Mouse (Mus musculus) CH12.LX (cell line): ENCODE measurements at regions not wholly inside any gene's neighbourhood (a gene's known extent, or its start where the extent isn't known, plus 50 kb on each side); places are given as distances from the start of the nearest gene placed in this dataset.

Experiments used
- DNase-seq: peaks from one replicate; pipeline ENCODE4 v3.0.0-alpha.2; 2013; ENCODE audit errors: extremely low read depth
- H3K27ac ChIP-seq: 2 replicates; pipeline ENCODE4 v1.5.1; 2012; ENCODE audit warnings: low read depth, mild to moderate bottlenecking, control low read depth, moderate library complexity; ENCODE audit not compliant: insufficient read depth
- H3K27me3 ChIP-seq: replicated peaks from 2 replicates; pipeline ENCODE3; 2012; ENCODE audit warnings: inconsistent platforms
- H3K36me3 ChIP-seq, 2 experiments: replicated peaks in 1 of 2; 2 replicates each; pipeline versions ENCODE3 to v1.6.1; 2012; ENCODE audit warnings: inconsistent platforms in 1 of 2, low read length in 1 of 2, mild to moderate bottlenecking in 1 of 2, mixed read lengths in 1 of 2, moderate library complexity in 1 of 2; ENCODE audit not compliant: control insufficient read depth in 1 of 2, insufficient read depth in 1 of 2
- H3K4me1 ChIP-seq, 2 experiments: 2 replicates each; pipeline ENCODE4 v1.6.1; 2012; ENCODE audit warnings: inconsistent platforms in 1 of 2, moderate library complexity in 1 of 2; ENCODE audit not compliant: insufficient read depth in 2 of 2, control insufficient read depth in 1 of 2
- H3K4me2 ChIP-seq: 2 replicates; pipeline ENCODE4 v1.6.1; 2012; ENCODE audit warnings: low read depth, mild to moderate bottlenecking, control low read depth; ENCODE audit not compliant: poor library complexity, insufficient read depth, severe bottlenecking
- H3K4me3 ChIP-seq, 3 experiments: fragments of 150-350 bp in 1 of 3; sonication (generic) in 1 of 3; replicated peaks in 1 of 3; 2 replicates each; pipeline versions ENCODE3 to v1.5.1; 2011 to 2012; ENCODE audit warnings: low read depth in 2 of 3, low read length in 2 of 3, mild to moderate bottlenecking in 2 of 3, moderate library complexity in 2 of 3, control low read depth in 1 of 3, improper control_type of control experiment in 1 of 3, inconsistent platforms in 1 of 3, mixed read lengths in 1 of 3; ENCODE audit not compliant: poor library complexity in 1 of 3
- H3K79me2 ChIP-seq: replicated peaks from 2 replicates; pipeline ENCODE4 v1.6.1; 2012; ENCODE audit warnings: mild to moderate bottlenecking, moderate library complexity; ENCODE audit not compliant: control insufficient read depth, poor library complexity, insufficient read depth, severe bottlenecking; ENCODE audit errors: extremely low read depth
- H3K9ac ChIP-seq: 2 replicates; pipeline ENCODE4 v1.6.1; 2012; ENCODE audit warnings: low read depth, mild to moderate bottlenecking, control low read depth, moderate library complexity; ENCODE audit not compliant: insufficient read depth
- H3K9me3 ChIP-seq: replicated peaks from 2 replicates; pipeline ENCODE3; 2012; ENCODE audit warnings: low read length, inconsistent platforms, mixed read lengths
- BHLHE40 ChIP-seq: IDR thresholded peaks from 2 replicates; pipeline ENCODE4 v1.6.1; 2011; ENCODE audit warnings: mild to moderate bottlenecking, low read depth, low read length, improper control_type of control experiment
- CHD2 ChIP-seq: IDR thresholded peaks from 2 replicates; pipeline ENCODE4 v1.6.1; 2011; ENCODE audit warnings: low read length, improper control_type of control experiment
- E2F4 ChIP-seq: IDR thresholded peaks from 2 replicates; pipeline ENCODE4 v1.6.1; 2011; ENCODE audit warnings: low read depth, low read length, improper control_type of control experiment; ENCODE audit not compliant: insufficient replicate concordance
- ELF1 ChIP-seq: IDR thresholded peaks from 2 replicates; pipeline ENCODE4 v1.6.1; 2014; ENCODE audit warnings: low read depth, mild to moderate bottlenecking, inconsistent platforms, low read length, improper control_type of control experiment
- EP300 ChIP-seq: IDR thresholded peaks from 2 replicates; pipeline ENCODE4 v1.6.1; 2011; ENCODE audit warnings: low read length, improper control_type of control experiment
- GABPA ChIP-seq: IDR thresholded peaks from 2 replicates; pipeline ENCODE4 v1.6.1; 2012; ENCODE audit warnings: low read depth, low read length, improper control_type of control experiment, inconsistent platforms; ENCODE audit not compliant: insufficient replicate concordance
- IRF4 ChIP-seq: IDR thresholded peaks from 2 replicates; pipeline ENCODE4 v1.6.1; 2014; ENCODE audit warnings: low read depth, mild to moderate bottlenecking, inconsistent platforms, low read length, improper control_type of control experiment
- MAFK ChIP-seq: IDR thresholded peaks from 2 replicates; pipeline ENCODE4 v1.6.1; 2011; ENCODE audit warnings: low read length, improper control_type of control experiment; ENCODE audit not compliant: insufficient replicate concordance
- MAX ChIP-seq: IDR thresholded peaks from 2 replicates; pipeline ENCODE4 v1.6.1; 2011; ENCODE audit warnings: low read length, improper control_type of control experiment
- MAZ ChIP-seq: IDR thresholded peaks from 2 replicates; pipeline ENCODE4 v1.6.1; 2012; ENCODE audit warnings: low read depth, mild to moderate bottlenecking, inconsistent platforms, low read length, improper control_type of control experiment, moderate library complexity
- MXI1 ChIP-seq: IDR thresholded peaks from 2 replicates; pipeline ENCODE4 v1.6.1; 2011; ENCODE audit warnings: mild to moderate bottlenecking, low read depth, low read length, improper control_type of control experiment
- NRF1 ChIP-seq: IDR thresholded peaks from 2 replicates; pipeline ENCODE4 v1.6.1; 2014; ENCODE audit warnings: low read depth, mild to moderate bottlenecking, inconsistent platforms, low read length, improper control_type of control experiment, moderate library complexity
- PAX5 ChIP-seq: IDR thresholded peaks from 2 replicates; pipeline ENCODE4 v1.6.1; 2012; ENCODE audit warnings: low read length, inconsistent platforms, mixed read lengths
- POLR2A ChIP-seq: IDR thresholded peaks from 2 replicates; pipeline ENCODE4 v1.6.1; 2011; ENCODE audit warnings: low read depth, mild to moderate bottlenecking, improper control_type of control experiment, low read length
- RAD21 ChIP-seq: IDR thresholded peaks from 2 replicates; pipeline ENCODE4 v1.6.1; 2011; ENCODE audit warnings: low read depth, mild to moderate bottlenecking, low read length, improper control_type of control experiment, moderate library complexity
- RCOR1 ChIP-seq: conservative IDR thresholded peaks from 2 replicates; pipeline ENCODE4 v1.6.1; 2012; ENCODE audit warnings: low read depth, mild to moderate bottlenecking, inconsistent platforms, low read length, improper control_type of control experiment
- TBP ChIP-seq: conservative IDR thresholded peaks from 2 replicates; pipeline ENCODE4 v1.6.1; 2011; ENCODE audit warnings: low read depth, low read length, improper control_type of control experiment
- TCF12 ChIP-seq: IDR thresholded peaks from 2 replicates; pipeline ENCODE4 v1.6.1; 2014; ENCODE audit warnings: low read depth, mild to moderate bottlenecking, inconsistent platforms, low read length, improper control_type of control experiment
- USF1 ChIP-seq: IDR thresholded peaks from 2 replicates; pipeline ENCODE4 v1.6.1; 2014; ENCODE audit warnings: low read depth, mild to moderate bottlenecking, inconsistent platforms, low read length, improper control_type of control experiment
- ZKSCAN1 ChIP-seq: IDR thresholded peaks from 2 replicates; pipeline ENCODE4 v1.6.1; 2012; ENCODE audit warnings: low read depth, inconsistent platforms, low read length, improper control_type of control experiment, borderline replicate concordance
- dilution Hi-C: fragments of 300-500 bp; cut with MboI; formaldehyde crosslinking; loops from 2 replicates; pipeline ENCODE4 v1.14.3; 2020; ENCODE audit warnings: low sequenced_read_pairs; ENCODE audit not compliant: extremely low pct_unique_long_range_greater_than_20kb, extremely low pct_ligation_motif_present
- in situ Hi-C: fragments of 300-500 bp; cut with MboI; formaldehyde crosslinking; loops from 3 replicates; pipeline ENCODE4 v1.14.3; 2019; ENCODE audit warnings: low sequenced_read_pairs, low pct_ligation_motif_present, low pct_unique_long_range_greater_than_20kb, mixed read lengths

GRCm38 (mm10) chr1:120816237-120816820 lies 214.1 kb downstream of the En1 start:
- Histone ChIP-seq H3K79me2 (no peaks in the 10 kb centered on the region), H3K4me2 (no peak overlapping the region), H3K4me1 (no peaks in the 10 kb centered on the region), H3K27ac (no peak overlapping the region), H3K36me3 (no peaks in the 10 kb centered on the region), H3K4me3 (no peak overlapping the region), H3K9me3 (no peaks in the 10 kb centered on the region), H3K27me3 (no peaks in the 10 kb centered on the region), H3K9ac (no peak overlapping the region)
- TF ChIP-seq USF1 (no peak), MAFK (0 out of 2 replicates have a peak, but pooled peaks have one; percentile 18)
- DNase-seq, result no peak
- in situ Hi-C loops, result no loop called here
- dilution Hi-C loops, result no loop called here

GRCm38 (mm10) chr1:120817563-120817962 lies 215.3 kb downstream of the En1 start:
- Histone ChIP-seq H3K27ac (no peak overlapping the region), H3K36me3 (no peaks in the 10 kb centered on the region), H3K9me3 (no peaks in the 10 kb centered on the region), H3K4me1 (no peaks in the 10 kb centered on the region), H3K4me2 (no peak overlapping the region), H3K27me3 (no peaks in the 10 kb centered on the region), H3K9ac (no peak overlapping the region), H3K4me3 (no peak overlapping the region), H3K79me2 (no peaks in the 10 kb centered on the region)
- dilution Hi-C loops (no loop called here), in situ Hi-C loops (no loop called here)
- TF ChIP-seq CHD2 (no peak), BHLHE40 (no peak)
- no peak for DNase-seq

GRCm38 (mm10) chr1:120831975-120832374 lies 229.8 kb downstream of the En1 start:
- Histone ChIP-seq H3K27me3 (no peaks in the 10 kb centered on the region), H3K36me3 (no peaks in the 10 kb centered on the region), H3K9ac (no peak overlapping the region), H3K9me3 (no peaks in the 10 kb centered on the region), H3K4me2 (no peak overlapping the region), H3K27ac (no peak overlapping the region), H3K4me1 (peaks cover 0 to 5% of the 10 kb centered on the region in 2 experiments; a peak in 2 of 4 replicates), H3K79me2 (no peaks in the 10 kb centered on the region), H3K4me3 (no peak overlapping the region)
- dilution Hi-C loops (no loop called here), in situ Hi-C loops (no loop called here)
- no peak for TF ChIP-seq ZKSCAN1
- no peak for TF ChIP-seq MXI1
- DNase-seq, result no peak

GRCm38 (mm10) chr1:120842596-120842995 lies 240.4 kb downstream of the En1 start:
- in situ Hi-C loops, result no loop called here
- H3K4me1 ChIP-seq, result peaks cover 0 to 11% of the 10 kb centered on the region in 2 experiments; a peak in 2 of 4 replicates
- no peaks in the 10 kb centered on the region for H3K27me3 ChIP-seq
- H3K4me3 ChIP-seq, result no peak overlapping the region
- no peak overlapping the region for H3K9ac ChIP-seq
- no peaks in the 10 kb centered on the region for H3K36me3 ChIP-seq
- H3K79me2 ChIP-seq, result no peaks in the 10 kb centered on the region
- DNase-seq, result no peak
- no peak overlapping the region for H3K27ac ChIP-seq
- H3K4me2 ChIP-seq, result no peak overlapping the region
- dilution Hi-C loops, result no loop called here
- no peaks in the 10 kb centered on the region for H3K9me3 ChIP-seq
- no peak for TF ChIP-seq USF1
- TF ChIP-seq ELF1, result no peak
- TF ChIP-seq RAD21, result no peak
- TF ChIP-seq IRF4, result no peak
- no peak for TF ChIP-seq E2F4
- no peak for TF ChIP-seq NRF1
- no peak for TF ChIP-seq TCF12
- TF ChIP-seq CHD2, result no peak
- no peak for TF ChIP-seq RCOR1
- TF ChIP-seq GABPA, result no peak
- TF ChIP-seq MAX, result no peak
- no peak for TF ChIP-seq PAX5
- TF ChIP-seq MAFK, result no peak
- TF ChIP-seq MAZ, result no peak
- TF ChIP-seq EP300, result no peak
- no peak for TF ChIP-seq TBP
- no peak for TF ChIP-seq POLR2A
